Mouse (Mus musculus) E14TG2a.4 (cell line): ENCODE measurements at regions not wholly inside any gene's neighbourhood (a gene's known extent, or its start where the extent isn't known, plus 50 kb on each side); places are given as distances from the start of the nearest gene placed in this dataset.

ENCODE experiments used
- CTCF ChIP-seq: conservative IDR thresholded peaks from 2 replicates; pipeline ENCODE4 v1.5.1; 2014; ENCODE audit warnings: low read length
- NANOG ChIP-seq: IDR thresholded peaks from 2 replicates; pipeline ENCODE4 v1.6.1; 2014; ENCODE audit warnings: borderline replicate concordance, low read length, mixed read lengths
- POU5F1 ChIP-seq: IDR thresholded peaks from 2 replicates; pipeline ENCODE4 v1.6.1; 2014; ENCODE audit warnings: low read length, borderline replicate concordance

DNA sequence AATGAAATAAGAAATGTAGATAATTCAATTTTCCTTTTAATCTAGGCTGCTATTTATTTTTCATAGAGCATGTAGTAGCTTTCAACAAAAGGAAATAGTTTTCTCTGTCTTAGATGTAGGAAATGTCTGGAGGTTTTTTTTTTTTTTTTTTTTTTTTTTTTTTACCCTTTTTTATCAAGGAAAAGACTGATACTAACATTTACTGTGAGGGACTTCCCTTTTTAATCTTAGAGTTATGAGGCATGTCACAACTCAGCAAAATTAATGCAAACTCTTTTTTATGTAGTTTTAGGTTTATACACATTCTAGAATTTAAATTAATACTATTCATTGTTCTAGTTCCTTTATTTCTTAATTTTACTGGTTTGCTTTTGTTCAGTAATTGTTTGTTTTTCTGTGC lies 850.0 kb downstream of the Serpinb8 start:
- TF ChIP-seq CTCF (no peak), POU5F1 (no peak), NANOG (no peak)
